In genomic region chr7:38018416-38019368, GRCm38 (mm10) we compare ENCODE assay signal across 8 mouse cellular contexts. TPM values are rescaled to one million over a fixed set of nuclear protein-coding genes. Genes with fewer than 3 reads are reported as not detected.
DNase-seq lines count a peak whose midpoint lies in the region; ATAC-seq and TF ChIP-seq lines count a peak whose summit lies in the region.

No protein-coding gene starts in this region.

- peak overlapping the region; percentile 64 for H3K4me2 ChIP-seq in forebrain, embryonic 11.5 days (ENCODE audit: low read depth, low read length, severe bottlenecking)
- H3K4me2 ChIP-seq in heart, embryonic 16.5 days (ENCODE audit: low read depth, low read length), result peak overlapping the region; percentile 84
- peak overlapping the region; percentile 71 for H3K4me2 ChIP-seq in liver, embryonic 14.5 days (ENCODE audit: low read depth)
- peak overlapping the region; percentile 61 for H3K4me2 ChIP-seq in stomach, embryonic 15.5 days

- H3K27me3 ChIP-seq in forebrain, embryonic 11.5 days (ENCODE audit: control insufficient read depth, insufficient read depth, low read length), result no peaks in the 10 kb centered on the region
- no peaks in the 10 kb centered on the region for H3K27me3 ChIP-seq in heart, embryonic 16.5 days (ENCODE audit: control insufficient read depth, insufficient read depth, low read length)
- no peaks in the 10 kb centered on the region for H3K27me3 ChIP-seq in liver, embryonic 14.5 days (ENCODE audit: control insufficient read depth, insufficient read depth, low read length)
- H3K27me3 ChIP-seq in stomach, embryonic 15.5 days (replicated peaks), result no peaks in the 10 kb centered on the region

- no peaks in the 10 kb centered on the region for H3K9me3 ChIP-seq in forebrain, embryonic 11.5 days (ENCODE audit: control insufficient read depth, low read length)
- H3K9me3 ChIP-seq in heart, embryonic 16.5 days (replicated peaks; ENCODE audit: control insufficient read depth, low read length), result no peaks in the 10 kb centered on the region
- H3K9me3 ChIP-seq in liver, embryonic 14.5 days (ENCODE audit: control insufficient read depth, low read length), result no peaks in the 10 kb centered on the region
- H3K9me3 ChIP-seq in stomach, embryonic 15.5 days, result no peaks in the 10 kb centered on the region

- H3K36me3 ChIP-seq in forebrain, embryonic 11.5 days (ENCODE audit: control insufficient read depth, insufficient read depth, low read length), result no peaks in the 10 kb centered on the region
- H3K36me3 ChIP-seq in heart, embryonic 16.5 days (ENCODE audit: control insufficient read depth, insufficient read depth), result no peaks in the 10 kb centered on the region
- H3K36me3 ChIP-seq in liver, embryonic 14.5 days (replicated peaks; ENCODE audit: control insufficient read depth, insufficient read depth, low read depth), result no peaks in the 10 kb centered on the region
- no peaks in the 10 kb centered on the region for H3K36me3 ChIP-seq in stomach, embryonic 15.5 days

- peak; percentile 84 for ATAC-seq in forebrain, embryonic 11.5 days (replicated peaks; ENCODE audit: low FRiP score)
- ATAC-seq in heart, embryonic 16.5 days (replicated peaks; ENCODE audit: extremely low read depth, insufficient read depth, low FRiP score), result peak; percentile 87
- peak; percentile 80 for ATAC-seq in liver, embryonic 14.5 days (ENCODE audit: insufficient read depth)
- peak; percentile 75 for ATAC-seq in stomach, embryonic 15.5 days (ENCODE audit: insufficient read depth, low FRiP score, low read depth)

- H3K27ac ChIP-seq in forebrain, embryonic 11.5 days (ENCODE audit: low read depth, low read length), result peak overlapping the region; percentile 73
- H3K27ac ChIP-seq in heart, embryonic 16.5 days (ENCODE audit: low read length), result peak overlapping the region; percentile 94
- peak overlapping the region; percentile 58 for H3K27ac ChIP-seq in liver, embryonic 14.5 days
- H3K27ac ChIP-seq in stomach, embryonic 15.5 days, result peak overlapping the region; percentile 90

- under 1% methylated on average over 55 of the region's 67 CpGs for WGBS in forebrain, embryonic 11.5 days
- WGBS in heart, embryonic 16.5 days, result under 1% methylated on average over 66 of the region's 67 CpGs
- WGBS in liver, embryonic 14.5 days (ENCODE audit: insufficient replicate concordance), result under 1% methylated on average over 67 of the region's 67 CpGs
- under 1% methylated on average over 64 of the region's 67 CpGs for WGBS in stomach, embryonic 15.5 days

- H3K9ac ChIP-seq in forebrain, embryonic 11.5 days (ENCODE audit: low read length), result peak overlapping the region; percentile 83
- H3K9ac ChIP-seq in heart, embryonic 16.5 days (ENCODE audit: low read length), result peak overlapping the region; percentile 91
- peak overlapping the region; percentile 81 for H3K9ac ChIP-seq in liver, embryonic 14.5 days (replicated peaks)
- peak overlapping the region; percentile 75 for H3K9ac ChIP-seq in stomach, embryonic 15.5 days

- TF ChIP-seq CTCF in liver, embryonic 14.5 days (IDR thresholded peaks at IDR 0.05; ENCODE audit: low read depth), result 0 out of 2 replicates have a peak, but pooled peaks have one; percentile 22

- H3K4me3 ChIP-seq in forebrain, embryonic 11.5 days (ENCODE audit: low read depth, low read length), result peak overlapping the region; percentile 80
- H3K4me3 ChIP-seq in heart, embryonic 16.5 days (ENCODE audit: low read length), result peak overlapping the region; percentile 93
- peak overlapping the region; percentile 76 to 87 for H3K4me3 ChIP-seq in liver, embryonic 14.5 days (ENCODE audit: insufficient read depth in 1 of 2, low read depth in 2 of 2, low read length in 2 of 2)
- H3K4me3 ChIP-seq in stomach, embryonic 15.5 days (replicated peaks), result peak overlapping the region; percentile 73

- no peaks in the 10 kb centered on the region for H3K4me1 ChIP-seq in forebrain, embryonic 11.5 days (replicated peaks; ENCODE audit: control insufficient read depth, insufficient read depth, low read length)
- H3K4me1 ChIP-seq in heart, embryonic 16.5 days (ENCODE audit: control insufficient read depth, insufficient read depth, low read length), result peaks cover 2% of the 10 kb centered on the region; the same call in 1 of the 2 replicates
- H3K4me1 ChIP-seq in liver, embryonic 14.5 days (replicated peaks; ENCODE audit: control insufficient read depth in 2 of 2, insufficient read depth in 2 of 2, low read length in 1 of 2), result no peaks in the 10 kb centered on the region
- no peaks in the 10 kb centered on the region for H3K4me1 ChIP-seq in stomach, embryonic 15.5 days

- TF ChIP-seq EP300 in liver, embryonic 14.5 days (IDR thresholded peaks at IDR 0.05; ENCODE audit: low read depth), result no peak

- peak; percentile 65 to 68 for DNase-seq in CD8-positive naive resting alpha-beta T cell, adult 2 months (ENCODE audit: low read depth in 2 of 2, low spot score in 2 of 2)
- peak; percentile 50 for DNase-seq in c-Kit-positive CD71-negative TER-119-negative erythroid progenitor cells, embryonic 14.5 days (ENCODE audit: low read depth)
- peak; percentile 67 for DNase-seq in forebrain, embryonic 11.5 days (ENCODE audit: low spot score)
- DNase-seq in kidney, postnatal 36 days, result peak; percentile 78 to 83
- peak; percentile 50 to 70 (median 61) for DNase-seq in liver, embryonic 14.5 days (ENCODE audit: low read depth in 3 of 3, low spot score in 3 of 3)
- DNase-seq in neural tube, embryonic 10.5 days (ENCODE audit: extremely low spot score, low spot score), result peak; percentile 82

RNA-seq across cellular contexts. Expression of gene Uri1, which starts 4.7 kb away (rescaled TPM):
- 50.5 and 51.4 TPM in 2 replicates for polyA plus RNA-seq in forebrain, embryonic 11.5 days (2014; fragmentation: Nextera tagmentation; extraction: Ambion mirVana)
- polyA plus RNA-seq in heart, embryonic 16.5 days (2015; fragmentation: Nextera tagmentation; extraction: Ambion mirVana), result 28.1 and 29.6 TPM in 2 replicates
- polyA plus RNA-seq in liver, embryonic 14.5 days (2012; rRNA removed), result 4.2 and 7.2 TPM in 2 replicates
- 11.9 and 13.5 TPM in 2 replicates for polyA plus RNA-seq in liver, embryonic 14.5 days (2014; fragmentation: Nextera tagmentation; extraction: Ambion mirVana)
- polyA plus RNA-seq in stomach, embryonic 15.5 days (2015; fragmentation: Nextera tagmentation; extraction: Ambion mirVana), result 40.5 and 49.3 TPM in 2 replicates

Comparison
In these comparisons a context has a peak if more than half of its experiments do, and no peak if none do; other contexts are left out.
1. Peak in every context shown above with its lines: DNase-seq, ATAC-seq, H3K4me3 ChIP-seq and H3K27ac ChIP-seq.